Mouse (Mus musculus) adrenal gland, adult 2 months (tissue): ENCODE results near the gene Epor. TPM values are rescaled to one million over a fixed set of nuclear protein-coding genes. Genes with fewer than 3 reads are reported as not detected.

Source experiments
- DNase-seq: peaks from one replicate; pipeline ENCODE4 v3.0.0; 2021
- polyA plus RNA-seq: library from polyadenylated mRNA; depleted of rRNA; stranded (reverse); fragments of >200 nt; gene quantifications from 2 replicates; pipeline ENCODE4 v1.2.3, GENCODE M21; 2012
- total RNA-seq, 2 experiments: library from RNA; stranded (reverse); gene quantifications; 2 replicates each; pipeline ENCODE4 v1.2.3; 2021

The Epor gene
- total and polyA plus RNA-seq, 3 experiments: 1.5 to 3.7 (median 2.7) TPM

DNA sequence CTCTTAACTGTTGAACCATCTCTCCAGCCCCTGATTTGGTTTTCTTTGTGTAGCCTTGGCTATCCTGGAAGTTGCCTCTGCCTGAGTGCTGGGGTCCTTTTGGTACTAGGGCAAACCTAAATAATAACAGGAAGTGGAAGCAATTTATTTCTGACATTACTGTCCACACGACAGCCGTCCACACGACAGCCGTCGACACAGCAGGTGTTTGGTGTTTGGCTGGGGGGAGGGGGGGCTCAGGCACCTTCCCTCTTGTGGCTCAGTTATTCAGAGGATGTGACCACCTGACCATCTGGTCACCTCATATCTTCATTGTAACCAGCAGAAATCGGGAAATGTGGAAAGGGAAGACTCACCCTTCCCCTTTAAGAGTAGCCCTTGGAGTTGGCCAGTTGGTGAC lies 5.6 kb upstream of the Epor start:
- no peak for DNase-seq

DNA sequence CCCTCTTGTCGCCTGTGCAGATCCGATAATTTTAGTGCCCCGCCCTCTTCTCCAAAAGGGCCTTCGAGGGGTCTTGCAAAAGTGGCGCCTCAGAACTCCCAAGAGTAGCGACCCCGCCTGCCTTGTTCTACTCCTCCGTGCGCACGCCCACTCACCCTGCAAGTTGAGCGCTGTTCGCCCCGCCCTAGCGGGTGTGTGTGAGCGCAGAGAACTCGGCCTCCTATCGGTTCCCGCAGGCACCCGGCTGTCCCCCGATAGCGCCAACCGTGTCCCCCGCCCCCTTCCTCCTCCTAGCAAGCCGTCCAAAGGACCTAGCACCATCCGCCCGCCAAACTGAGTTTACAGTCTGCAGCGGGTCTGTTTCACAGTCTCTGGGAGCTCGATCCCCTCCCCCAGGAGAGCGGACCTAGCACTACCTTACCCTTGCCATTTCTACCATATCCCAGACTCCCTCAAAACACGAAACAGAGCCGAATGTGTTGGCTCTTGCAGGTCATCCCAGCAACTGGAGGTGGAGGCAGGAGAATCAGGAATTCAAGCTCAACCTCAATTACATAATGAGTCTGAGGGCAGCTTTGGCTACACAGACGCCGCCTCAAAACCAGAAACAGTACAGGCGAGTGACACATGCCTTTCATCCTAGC lies 768 bp downstream of the Epor start:
- DNase-seq: peak; percentile 66

GRCm38 (mm10) chr9:21962010-21962409 lies 1.3 kb downstream of the Epor start:
- no peak for DNase-seq

GRCm38 (mm10) chr9:21961366-21961980 lies 1.8 kb downstream of the Epor start:
- no peak for DNase-seq

DNA sequence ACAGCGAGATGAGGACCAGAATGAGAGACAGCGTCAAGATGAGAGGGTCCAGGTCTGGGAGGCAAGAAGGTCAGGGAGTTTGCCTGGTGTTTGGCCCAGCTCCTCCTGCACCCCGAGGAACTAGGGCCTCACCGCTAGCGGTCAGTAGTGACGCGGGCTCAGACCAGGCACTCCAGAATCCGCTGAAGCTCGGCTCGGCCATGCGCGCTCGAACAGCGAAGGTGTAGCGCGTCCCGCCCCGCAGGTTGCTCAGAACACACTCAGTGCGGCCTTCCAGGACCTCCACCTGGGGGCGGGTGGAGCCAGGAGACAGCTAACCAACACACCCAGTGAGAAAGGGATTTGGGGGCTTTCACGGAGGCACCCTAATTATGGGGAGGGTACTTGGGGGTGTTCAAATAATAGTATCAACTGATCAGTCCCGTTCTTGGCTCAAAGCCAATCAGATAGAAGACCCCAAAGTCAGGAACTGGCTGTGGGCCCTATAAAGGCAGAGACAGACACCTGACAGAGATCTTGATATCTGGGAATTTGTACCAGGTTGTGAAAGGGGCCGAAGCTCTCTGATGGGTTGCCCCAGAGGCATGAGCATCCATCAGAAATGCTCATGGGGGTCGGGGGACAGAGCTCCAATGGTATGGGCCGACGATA lies 2.6 kb downstream of the Epor start:
- peak; percentile 34 for DNase-seq

DNA sequence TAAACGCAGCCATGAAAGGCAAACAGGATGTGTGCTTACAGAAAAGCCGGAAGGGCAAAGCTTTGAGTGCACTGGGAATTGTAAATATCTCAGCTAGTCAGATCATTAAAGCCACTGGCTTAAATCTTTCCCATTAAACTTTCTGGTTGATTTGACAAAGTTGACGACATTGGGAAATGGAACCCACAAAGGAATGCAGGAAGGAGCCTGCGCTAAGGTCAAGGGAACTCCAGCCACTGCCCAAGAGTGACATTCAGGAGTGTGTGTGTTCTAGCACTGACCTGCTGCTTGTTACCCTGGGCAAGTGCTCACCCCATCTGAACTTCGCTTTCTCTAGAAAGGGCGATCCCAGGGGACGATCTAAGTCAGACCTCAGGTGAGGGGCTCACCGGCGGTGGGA lies 3.2 kb downstream of the Epor start:
- no peak for DNase-seq

DNA sequence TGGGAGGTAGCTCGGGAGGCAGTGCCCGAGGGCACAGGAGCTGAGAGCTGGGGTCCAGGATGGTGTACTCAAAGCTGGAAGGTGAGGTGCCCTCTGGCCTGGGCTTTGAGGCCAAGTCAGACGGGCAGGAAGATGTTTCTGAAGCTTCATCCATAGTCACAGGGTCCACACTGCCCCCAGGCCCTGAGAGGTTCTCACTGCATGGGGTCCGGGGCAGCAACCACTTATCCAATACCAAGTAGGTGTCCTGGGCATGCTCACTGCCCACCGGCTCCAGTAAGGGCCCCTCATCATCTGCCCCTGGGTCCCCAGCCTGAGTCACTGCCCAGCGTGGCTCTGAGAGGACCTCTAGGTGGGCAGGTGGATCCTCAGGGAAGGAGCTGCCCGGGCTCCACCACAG lies 4.1 kb downstream of the Epor start:
- no peak for DNase-seq

- DNase-seq: no peak
These were observed 4.9 kb downstream of the Epor start for GRCm38 (mm10) chr9:21958372-21958771.

- DNase-seq: peak; percentile 99
These were observed 7.6 kb downstream of the Epor start, which contains the start of gene Swsap1 for GRCm38 (mm10) chr9:21955570-21956281. TSS of gene Swsap1 (plus strand) at chr9:21955755.

DNA sequence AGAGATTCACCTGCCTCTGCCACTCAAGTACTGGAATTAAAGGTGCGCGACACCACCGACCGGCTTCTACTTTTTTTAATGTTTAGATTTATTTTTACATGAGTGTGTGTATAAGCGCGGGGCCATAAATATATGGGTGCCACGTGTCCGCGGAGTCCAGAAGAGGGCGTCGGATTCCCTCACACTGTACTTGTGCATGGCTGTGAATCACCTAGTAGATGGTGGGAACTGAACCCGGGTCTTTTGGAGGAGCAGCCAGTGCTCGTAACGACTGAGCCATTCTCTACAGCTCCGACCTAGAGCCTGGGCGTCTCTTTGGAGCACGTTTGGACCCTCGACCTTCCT lies 8.1 kb downstream of the Epor start:
- DNase-seq: no peak

DNA sequence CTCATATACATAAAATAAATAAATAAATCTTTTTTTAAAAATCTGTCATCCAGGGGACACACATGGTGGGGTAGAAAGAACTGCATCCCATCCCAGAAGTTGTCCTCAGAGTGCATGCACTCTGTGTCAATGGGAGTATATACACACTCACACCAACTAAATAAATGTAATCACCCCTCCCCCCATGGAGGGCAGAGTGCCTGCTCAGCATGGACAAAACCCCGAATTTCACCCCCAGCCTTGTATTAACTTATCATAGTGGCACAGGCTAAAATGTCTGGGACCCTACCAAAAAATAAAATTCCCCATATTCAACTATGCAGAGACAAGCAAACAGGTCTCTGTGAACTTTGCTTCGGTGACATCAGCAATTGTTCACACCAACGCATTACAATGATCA lies 8.7 kb downstream of the Epor start:
- DNase-seq: no peak

GRCm38 (mm10) chr9:21953600-21953999 lies 9.7 kb downstream of the Epor start:
- DNase-seq: no peak

DNA sequence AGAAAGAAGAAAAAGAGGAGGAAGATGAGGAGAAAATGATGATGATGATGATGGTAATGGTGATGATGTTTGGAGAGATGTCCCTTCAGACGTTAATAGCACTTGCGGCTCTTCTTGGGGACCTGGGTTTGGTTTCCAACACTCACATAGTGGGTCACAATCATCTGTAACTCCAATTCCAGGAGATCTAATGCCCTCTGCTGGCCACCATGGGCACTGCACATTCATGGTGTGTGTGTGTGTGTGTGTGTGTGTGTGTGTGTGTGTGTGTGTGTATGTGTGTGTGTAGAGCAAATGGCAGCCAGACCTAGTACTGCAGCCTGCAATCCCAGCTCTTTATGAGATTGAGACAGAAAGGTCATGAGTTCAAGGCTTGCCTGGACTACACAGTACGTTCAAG lies 11.3 kb downstream of the Epor start:
- DNase-seq: no peak

DNA sequence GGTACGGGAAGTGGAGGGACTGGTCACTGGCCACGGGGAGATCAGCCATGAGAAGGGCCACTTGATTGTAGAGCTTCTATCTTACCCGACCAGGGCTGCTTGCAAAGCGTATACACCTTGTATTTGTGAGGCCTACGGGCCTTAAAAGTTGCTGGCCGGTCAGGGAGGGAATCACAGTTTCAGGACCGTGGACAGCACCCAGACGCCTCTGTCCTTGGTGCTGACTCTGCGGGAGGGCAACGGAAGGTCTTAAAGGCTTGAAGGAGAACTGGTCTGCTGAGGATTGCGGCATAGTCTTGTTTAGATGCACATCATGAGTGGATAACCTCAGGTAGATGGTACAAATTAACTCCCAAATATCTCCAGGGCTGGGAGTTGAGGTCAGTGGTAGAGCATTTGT lies 13.0 kb downstream of the Epor start:
- DNase-seq: peak; percentile 63

DNA sequence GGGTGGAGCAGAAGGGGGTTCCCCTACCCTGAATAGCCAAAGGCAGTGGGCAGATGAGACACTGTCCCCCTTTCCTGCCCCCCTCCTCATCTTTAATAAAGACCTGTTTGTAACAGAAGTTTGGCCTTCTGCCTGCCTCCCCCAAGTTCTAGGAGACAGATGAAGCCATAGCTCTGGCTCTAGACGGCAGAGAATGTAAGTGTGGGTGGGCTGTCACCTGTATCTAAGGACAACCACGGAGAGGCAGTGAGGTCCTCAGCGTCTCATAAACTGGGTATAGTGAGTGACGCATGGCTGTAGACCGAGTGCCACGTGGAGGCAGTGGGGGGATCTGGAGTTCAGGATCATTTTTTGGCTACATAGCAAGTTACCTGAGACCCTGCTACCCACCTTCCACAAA lies 14.5 kb downstream of the Epor start:
- no peak for DNase-seq

DNA sequence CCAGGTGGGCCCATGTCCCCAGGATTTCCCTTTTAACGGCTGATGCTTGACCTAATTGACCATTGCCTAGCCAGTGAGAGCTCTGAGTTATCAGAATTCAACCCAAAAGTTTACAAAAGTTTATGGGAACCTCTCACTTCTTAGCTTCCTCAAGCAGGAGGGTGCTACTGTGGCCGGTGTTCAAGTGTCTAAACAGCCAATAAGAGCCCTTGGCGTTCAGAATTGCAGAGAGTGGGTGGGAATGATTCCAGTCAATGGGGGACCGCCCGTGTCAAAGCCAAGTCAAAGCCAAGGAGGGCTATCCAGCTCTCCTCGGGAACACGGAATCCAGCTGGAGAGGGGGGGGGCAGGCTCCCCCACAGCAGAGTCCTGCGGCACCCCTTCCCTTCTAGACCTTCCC lies 15.2 kb downstream of the Epor start:
- DNase-seq: no peak

DNA sequence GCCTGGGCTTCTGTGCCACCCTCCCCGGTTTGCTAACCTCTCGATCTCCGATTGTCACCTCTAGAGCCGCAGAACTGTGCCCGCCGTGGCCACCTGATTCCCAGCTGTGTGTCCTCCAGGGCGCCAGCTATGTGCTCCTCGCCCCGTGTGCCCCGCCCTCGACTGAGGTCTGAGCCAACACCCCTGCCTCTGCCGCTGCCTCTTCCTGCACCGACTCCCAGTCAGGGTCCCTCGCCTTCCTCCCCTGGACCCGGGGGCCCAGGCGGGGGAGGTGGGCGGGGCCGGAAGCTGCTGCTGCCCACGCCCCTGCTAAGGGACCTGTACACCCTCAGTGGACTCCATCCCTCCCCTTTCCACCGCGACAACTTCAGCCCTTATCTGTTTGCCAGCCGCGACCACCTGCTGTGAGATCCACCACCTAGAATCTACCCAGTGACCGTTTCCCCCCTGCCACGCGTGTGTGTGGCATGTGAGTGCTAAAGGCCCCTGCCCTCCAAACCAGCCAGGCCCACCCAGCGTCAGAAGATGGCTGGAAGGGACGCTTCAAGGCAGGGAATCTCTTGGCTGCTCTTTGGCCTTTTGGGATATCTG lies 15.7 kb downstream of the Epor start:
- no peak for DNase-seq

GRCm38 (mm10) chr9:21944267-21944666 lies 19.0 kb downstream of the Epor start:
- DNase-seq: no peak

- DNase-seq: no peak
These were observed 19.7 kb downstream of the Epor start for GRCm38 (mm10) chr9:21943638-21944037.

GRCm38 (mm10) chr9:21943046-21943445 lies 20.3 kb downstream of the Epor start:
- no peak for DNase-seq

DNA sequence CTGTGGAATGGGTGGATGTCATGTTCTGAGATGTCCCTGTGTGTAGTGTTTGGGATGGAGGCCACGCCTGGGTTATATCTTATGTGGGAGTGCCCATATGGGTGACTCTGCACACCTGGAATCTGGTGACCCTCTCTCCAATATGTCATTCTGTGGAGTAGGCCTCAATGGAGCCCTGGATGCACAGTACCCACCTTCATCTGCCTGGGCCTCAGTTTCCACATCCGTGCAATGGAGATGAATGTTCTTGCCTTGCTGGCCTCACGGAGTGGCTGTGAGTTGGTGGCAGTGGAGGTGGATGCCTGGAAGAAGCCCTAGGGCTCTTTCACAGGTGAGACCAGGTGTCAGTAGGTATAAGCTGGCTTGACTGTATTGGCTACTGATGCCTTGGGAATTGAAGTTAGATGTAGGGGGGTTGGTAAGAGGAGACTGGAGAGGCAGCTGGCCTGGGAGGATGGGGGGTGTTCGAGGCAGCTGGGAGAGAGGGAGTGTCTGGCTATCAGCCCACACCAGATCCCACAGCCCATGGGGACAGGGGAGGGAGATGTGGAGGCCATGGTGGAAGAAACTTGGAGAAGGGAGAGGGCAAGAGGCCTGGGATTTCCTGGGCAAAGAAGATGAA lies 25.0 kb downstream of the Epor start:
- DNase-seq: no peak

- peak; percentile 40 for DNase-seq
These were observed 25.6 kb downstream of the Epor start for GRCm38 (mm10) chr9:21937711-21938175.
